Mouse (Mus musculus) brain, embryonic 14.5 days (tissue): ENCODE data around the gene Arap1.

Experiments used
- CTCF ChIP-seq: fragments of 200-500 bp; IDR thresholded peaks from 2 replicates; pipeline ENCODE4 v1.5.1; 2012; ENCODE audit warnings: inconsistent platforms, mild to moderate bottlenecking, moderate library complexity, borderline replicate concordance; ENCODE audit not compliant: insufficient read depth, insufficient read length; ENCODE audit errors: extremely low read depth
- POLR2A ChIP-seq: fragments of 200-500 bp; IDR thresholded peaks from 2 replicates; pipeline ENCODE4 v1.6.1; 2012; ENCODE audit warnings: mild to moderate bottlenecking, inconsistent platforms, borderline replicate concordance; ENCODE audit not compliant: poor library complexity, insufficient read depth, insufficient read length, severe bottlenecking; ENCODE audit errors: extremely low read depth

- TF ChIP-seq CTCF (no peak), POLR2A (no peak)
Measured at GRCm38 (mm10) chr7:101314396-101314795, 33.5 kb upstream of the Arap1 start.
